Mouse (Mus musculus) induced T-regulatory cell, adult 2 months (primary cell): ENCODE data around the gene Sfpq.

Experiments
- DNase-seq: peaks from one replicate; pipeline ENCODE4 v3.0.0-alpha.2; 2012; ENCODE audit warnings: low read depth

The Sfpq gene

DNA sequence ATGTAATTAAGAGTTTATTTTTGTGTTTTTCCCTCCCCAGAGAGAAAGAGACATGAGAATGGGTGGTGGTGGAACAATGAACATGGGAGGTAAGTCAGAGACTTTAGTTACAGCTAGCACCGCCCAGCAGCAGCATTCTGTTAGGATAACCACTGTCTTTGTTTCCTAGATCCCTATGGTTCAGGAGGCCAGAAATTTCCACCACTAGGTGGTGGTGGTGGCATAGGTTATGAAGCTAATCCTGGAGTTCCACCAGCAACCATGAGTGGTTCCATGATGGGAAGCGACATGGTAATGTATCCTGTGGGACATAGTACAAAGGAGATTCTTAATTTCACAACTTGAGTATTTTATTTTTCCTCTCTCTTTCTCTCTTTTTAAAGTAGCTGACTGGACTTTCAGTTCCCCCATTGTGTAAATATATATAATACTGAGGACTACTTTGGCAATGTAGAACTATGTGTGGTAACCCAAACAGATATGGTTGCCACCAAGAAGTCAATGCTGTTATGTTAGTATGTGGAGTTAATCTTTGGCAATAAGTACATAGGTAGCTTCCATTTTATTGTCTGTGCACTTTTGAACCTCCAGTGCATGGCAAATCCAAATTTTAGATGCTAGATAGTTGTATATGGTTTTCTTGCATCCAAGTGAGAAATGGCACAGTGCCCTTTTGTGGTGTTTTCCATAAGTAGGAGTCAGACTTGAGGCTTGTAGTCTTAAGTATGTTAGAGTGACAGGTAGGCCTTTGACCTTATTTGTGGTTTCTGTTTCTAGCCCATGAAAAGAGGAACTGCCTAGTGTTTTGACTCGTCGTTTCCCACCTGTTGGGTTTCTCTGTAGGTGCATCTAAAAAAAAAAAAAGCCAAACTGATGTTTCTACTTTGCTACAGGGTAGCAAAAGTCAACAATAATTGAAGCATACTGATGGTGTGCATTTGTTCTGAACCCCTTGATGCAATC is 6.4 kb downstream of the Sfpq start:
- DNase-seq = peak; percentile 65

DNA sequence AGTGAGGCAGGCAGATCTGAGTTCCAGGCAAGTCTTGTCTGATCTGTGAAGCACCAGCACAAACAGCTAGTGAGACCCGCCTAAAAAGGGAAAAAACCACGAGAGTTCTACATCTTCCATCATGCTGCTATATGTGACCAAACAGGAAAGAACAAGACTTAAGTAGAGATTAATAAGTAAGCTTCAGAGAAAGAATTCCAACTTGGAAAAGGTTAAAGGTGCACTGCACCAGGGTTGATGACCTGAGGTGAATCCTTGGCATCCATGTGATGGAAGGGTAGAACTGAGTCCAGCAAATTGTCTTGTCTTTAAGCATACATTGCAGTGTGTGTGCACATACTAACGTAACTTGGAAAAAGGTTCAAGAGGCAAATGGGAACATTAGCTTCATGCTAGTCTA is 16.0 kb downstream of the Sfpq start:
- peak; percentile 35 for DNase-seq

DNA sequence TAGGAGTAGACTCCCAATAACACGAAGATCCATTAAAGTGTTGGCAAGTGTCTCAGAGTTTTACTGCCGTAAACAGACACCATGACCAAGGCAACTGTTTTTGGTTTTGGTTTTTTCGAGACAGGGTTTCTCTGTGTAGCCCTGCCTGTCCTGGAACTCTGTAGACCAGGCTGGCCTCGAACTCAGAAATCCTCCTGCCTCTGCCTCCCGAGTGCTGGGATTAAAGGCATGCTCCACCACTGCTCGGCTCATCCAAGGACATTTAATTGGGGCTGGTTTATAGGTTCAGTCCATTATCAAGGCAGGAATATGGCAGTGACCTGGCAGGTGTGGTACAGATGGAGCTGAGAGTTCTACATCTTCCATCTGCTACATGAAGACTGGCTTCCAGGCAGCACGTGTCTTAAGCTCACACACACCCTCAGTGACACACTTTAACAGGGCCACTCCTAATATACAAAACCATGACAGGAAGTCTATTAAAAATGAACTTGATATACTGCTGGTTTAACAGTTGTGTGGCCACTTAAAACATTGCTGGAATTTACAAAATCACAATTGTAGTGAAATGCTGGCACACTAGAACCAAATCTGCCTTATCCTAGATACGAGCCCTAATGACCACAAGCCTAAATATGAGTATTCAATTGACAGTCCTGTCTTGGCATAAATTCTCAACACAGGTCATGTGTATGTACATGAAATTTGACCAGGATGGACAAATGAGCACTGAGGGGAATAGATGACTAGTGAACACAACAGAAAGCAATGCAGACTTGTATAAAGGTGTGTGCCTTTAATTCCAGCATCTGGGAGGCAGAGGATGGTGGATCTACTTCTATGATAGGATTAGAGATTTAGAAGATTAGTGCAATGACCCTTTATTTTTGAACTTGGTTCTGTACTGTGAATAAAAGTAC is 17.0 kb downstream of the Sfpq start:
- peak; percentile 37 for DNase-seq

DNA sequence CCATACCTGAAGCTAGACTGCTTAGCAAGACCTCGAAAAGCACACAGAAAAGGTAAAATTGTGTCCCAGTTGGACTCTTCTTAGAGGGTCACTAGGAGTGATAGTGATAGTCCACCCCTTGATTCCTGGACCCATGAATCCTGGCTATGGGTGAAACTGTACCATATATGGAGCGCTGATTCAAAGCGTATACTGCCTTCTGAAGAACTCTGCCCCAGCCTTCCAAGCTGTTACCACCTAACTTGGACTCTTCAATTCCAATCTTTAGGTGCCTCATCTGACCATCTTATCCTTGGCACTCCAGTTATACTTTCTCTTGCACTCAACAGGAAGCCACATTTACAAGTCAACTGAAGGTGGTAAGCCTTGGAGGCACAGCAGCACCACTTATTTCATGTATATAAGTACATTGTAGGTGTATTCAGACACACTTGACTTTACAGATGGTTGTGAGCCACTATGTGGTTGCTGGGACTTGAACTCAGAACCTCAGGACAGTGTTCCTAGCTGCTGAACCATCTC is 17.8 kb downstream of the Sfpq start:
- peak; percentile 21 for DNase-seq

DNA sequence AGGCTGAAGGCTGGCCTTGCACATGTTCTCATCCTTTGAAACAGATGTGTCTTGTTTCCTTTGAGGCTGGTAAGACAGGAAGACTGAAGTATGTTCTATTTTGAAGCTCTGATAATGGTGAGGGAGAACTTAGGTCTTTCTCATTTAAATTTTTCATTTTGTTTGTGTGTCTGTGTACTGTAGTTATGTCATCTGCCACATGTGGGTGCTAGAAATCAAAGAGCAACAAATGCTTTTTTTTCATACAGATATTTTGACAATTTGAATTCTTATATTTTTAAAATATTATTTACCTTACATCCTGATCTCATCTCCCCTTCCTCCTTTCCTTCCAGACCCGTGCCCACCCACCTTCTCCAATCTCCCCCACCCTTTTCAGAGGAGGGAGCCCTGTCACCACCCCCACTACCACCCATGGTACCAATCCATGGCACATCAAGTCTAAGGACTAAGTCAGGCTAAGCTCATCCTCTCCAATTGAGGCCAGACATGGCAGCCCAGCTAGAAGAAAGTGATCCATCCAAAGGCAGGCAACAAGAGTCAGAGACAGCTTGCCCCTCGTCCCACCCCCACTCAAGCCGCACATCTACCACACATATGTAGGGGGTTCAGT is 18.9 kb downstream of the Sfpq start:
- peak; percentile 29 for DNase-seq

DNA sequence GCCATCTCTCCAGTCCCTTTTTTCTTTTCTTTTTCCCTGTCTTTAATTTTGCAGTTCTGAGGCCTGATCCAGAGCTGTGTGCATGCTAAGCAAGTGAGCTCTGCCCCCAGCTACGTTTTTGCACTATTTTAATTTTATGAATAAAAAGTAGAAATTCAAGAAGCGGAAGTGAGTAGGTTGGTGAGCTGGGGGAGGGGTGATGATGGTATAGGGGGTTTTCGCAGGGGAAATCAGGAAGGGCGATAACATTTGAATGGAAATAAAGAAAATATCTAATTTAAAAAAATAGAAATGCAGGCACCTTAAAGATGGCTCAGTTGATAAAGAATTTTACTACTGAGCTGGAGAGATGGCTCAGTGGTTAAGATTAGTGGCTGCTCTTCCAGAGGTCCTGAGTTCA is 22.4 kb downstream of the Sfpq start:
- peak; percentile 48 for DNase-seq

DNA sequence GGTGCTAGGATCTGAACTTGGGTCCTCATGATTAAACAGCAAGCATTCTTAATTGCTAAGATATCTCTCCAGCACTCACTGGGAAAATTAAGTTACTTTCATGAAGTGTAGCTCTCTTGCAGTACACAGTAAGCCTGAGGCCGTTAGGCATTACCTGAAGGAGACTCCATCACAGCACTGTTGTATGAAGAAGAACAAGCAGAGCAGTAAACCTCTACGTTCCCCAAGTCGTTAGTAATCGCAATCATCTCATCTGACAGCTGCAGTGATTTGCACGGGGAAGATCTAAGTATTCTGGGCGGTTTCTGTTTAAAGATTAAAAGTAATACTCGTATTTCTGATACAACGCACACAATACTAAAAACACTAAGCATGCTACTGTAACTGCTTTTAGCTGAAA is 30.0 kb downstream of the Sfpq start:
- no peak for DNase-seq

DNA sequence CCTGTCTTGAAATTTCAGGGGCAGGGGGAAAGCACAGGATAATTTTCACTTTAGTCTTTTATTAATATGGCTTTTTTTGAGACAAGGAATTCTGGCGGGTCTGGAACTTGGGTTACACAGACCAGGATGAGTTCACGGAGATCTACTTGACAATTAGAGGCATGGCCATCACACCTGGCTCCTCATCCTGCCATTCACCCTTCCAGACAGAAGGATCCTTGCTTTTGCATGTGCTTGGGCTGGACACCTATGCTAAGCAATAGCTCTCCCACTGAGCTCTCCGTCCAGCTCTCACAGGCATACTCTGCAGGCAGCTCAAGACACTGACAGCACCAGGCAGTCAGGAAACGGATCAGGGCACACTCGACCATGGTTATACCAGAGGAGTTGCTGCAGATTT is 31.9 kb downstream of the Sfpq start:
- DNase-seq = no peak

DNA sequence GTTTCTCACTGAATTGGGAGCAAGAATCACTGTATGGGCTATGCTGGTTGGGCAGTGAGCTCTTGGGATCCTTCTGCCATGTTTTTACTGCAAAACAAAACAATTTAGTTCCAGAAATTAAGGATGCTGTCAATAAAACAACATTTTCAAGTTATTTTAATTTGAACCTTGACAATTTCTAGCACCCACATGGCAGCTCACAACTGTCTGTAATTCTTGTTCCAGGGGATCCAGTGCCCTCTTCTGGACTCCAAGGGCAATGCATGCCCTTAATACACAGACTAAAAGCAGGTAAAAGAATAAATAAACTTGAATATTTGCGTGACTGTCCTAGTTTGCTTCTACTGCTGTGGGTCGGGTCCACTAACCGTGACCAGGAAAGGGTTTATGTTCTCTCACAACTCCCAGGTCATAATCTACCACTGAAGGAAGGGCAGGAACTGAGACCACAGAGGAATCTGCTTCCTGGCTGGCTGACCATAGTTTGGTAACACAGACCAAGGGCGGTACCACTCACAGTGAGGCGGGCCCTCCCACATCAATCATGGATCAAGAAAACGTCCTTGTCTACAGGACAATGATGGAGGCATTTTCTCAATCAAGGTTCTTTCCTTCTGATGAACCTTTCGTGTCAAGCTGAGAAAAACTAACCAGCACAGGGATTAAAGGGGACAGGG is 33.5 kb downstream of the Sfpq start:
- peak; percentile 36 for DNase-seq

DNA sequence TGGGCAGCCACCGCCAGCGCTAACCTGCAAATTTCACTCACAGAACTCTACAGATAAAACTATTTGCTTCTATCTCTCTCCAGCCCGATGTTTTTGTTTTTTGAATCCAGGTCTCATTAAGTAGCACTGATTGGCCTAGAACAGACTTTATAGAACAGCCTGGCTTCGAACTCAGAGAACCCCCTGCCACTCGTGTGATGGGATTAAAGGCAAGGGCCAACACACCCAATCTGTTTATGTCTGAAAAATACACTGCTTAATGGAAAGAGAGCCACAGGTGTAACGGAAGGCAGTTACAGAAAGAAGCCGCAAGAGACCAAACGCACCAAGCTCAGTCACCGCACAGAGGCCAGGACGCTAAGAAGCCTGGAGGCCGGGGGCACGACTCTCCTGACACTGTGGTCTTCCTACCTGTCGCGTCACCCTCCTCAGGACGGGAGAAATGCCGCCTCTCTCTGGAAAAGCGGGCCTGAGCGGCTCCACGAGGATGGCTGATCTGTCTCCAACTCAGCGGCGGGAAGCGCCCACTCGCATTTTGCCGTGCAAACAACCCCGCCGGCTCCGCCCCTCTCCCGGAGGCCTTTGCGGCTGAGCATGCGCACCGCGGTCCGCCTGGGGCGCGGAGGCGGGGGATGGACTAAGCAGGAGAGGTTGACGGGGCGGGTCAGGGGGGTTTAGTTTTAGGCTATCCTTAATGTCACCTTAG is 39.6 kb downstream of the Sfpq start, which contains the start of gene Zmym1:
TSS of gene Zmym1 (minus strand) at position 568 of the 706 bp plus-strand sequence.
- peak; percentile 94 for DNase-seq

DNA sequence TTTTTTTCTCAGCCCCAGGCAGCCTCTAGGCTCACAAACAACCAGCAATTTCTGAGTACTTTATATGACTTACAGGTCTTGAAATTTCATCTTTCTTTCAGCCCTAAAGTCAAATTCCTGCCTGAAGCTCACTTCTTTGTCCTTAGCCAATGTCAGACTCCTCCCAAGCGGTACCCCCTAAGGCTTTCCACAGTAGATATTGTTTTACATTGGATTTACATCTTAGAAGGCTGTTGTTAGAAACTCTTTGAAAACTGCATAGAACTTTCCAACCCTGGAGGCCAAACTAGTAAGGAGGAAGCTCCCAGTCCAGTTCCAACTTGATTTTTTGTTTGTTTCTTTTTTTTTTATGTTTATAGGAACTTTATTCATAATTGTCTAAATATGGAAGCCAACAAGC is 42.9 kb downstream of the Sfpq start:
- no peak for DNase-seq

DNA sequence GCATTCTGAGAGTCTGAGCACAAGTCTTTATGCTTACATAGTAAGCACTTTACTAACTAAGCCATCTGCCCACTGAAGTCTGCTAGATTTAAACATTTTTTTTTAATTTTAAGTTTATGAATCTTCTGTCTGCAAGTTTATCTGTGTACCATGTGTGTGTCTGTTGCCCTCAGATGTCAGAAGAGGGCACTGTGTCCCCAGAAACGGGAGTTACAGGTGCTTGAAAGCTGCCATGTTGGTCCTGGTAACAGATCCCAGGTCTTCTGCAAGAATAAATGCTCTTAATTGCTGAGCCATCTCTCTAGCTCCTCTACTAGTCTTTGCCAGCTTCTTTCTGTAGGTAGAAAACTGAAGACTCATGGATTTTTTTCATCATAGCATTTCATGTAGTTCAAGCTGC is 53.8 kb downstream of the Sfpq start:
- DNase-seq = peak; percentile 40

DNA sequence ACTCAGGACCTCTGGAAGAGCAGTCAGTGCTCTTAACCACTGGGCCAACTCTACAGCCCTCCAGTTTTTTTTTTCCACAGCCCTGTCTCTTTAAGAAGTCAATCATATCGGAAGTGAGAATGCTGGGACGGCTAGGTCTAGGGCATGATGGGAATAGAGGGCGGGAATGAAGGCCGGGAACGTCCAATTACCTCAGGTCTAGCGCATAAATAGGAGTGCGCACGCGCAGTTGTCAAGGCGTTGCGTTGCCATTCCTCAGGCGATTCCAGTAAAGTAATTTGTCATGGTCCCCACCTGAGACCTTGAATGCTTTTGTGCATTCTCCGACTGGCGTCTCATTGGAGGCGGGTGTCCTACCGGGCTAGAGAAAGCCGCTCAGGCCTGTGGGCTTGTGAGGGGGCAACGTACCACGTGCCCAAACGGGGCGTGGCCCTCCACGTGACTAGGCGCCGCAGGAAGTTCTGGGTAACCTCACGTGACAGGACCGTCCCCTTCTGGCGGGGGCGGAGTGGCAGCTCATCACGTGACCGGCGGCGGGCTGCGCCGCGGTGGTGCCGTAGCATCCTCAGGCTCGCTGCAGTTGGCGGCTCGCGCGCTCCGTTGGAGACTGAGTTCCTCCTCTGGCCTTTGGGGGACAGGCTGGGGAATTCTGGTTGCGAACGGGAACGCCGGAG is 55.9 kb downstream of the Sfpq start, which contains the start of gene Zmym6:
TSS of gene Zmym6 (plus strand) at position 509 of the 674 bp plus-strand sequence.
- peak; percentile 96 for DNase-seq

DNA sequence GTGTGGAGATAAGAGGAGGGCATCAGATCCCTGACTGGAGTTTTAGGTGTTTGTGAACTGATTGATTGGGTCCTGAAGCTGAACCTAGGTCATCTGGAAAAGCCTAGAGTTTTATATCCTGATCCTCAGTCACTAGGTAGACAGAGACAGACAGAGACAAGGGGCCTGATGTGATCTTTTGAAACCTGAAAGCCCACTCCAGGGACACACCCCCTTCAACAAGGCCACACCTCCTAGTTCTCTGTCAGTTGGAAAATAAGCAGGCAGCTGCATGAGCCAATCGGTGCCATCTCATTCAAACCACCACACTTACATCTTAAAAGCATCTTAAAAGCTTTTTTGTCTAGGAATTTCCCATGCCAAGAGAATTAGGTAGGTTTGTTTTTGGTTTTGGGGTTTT is 59.7 kb downstream of the Sfpq start:
- DNase-seq = no peak

DNA sequence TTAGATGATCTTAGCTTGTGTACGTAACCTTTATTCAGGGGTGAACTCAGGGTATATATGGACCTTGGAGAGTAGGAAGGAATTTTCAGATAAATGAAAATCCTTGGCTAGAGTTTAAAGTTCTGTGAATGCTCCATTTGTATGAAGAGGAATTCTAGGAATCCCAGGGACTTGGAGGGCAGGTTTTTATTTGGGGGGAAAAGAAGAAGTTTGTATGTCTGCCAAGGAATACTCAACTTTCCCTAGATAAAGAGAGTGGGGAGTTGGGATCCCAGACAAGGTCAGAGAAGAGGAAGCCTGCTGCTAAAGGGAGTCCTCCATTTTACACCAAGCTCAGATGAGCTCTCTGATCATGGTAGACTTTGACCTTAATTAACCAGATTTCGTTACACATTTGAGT is 62.0 kb downstream of the Sfpq start:
- DNase-seq = no peak

DNA sequence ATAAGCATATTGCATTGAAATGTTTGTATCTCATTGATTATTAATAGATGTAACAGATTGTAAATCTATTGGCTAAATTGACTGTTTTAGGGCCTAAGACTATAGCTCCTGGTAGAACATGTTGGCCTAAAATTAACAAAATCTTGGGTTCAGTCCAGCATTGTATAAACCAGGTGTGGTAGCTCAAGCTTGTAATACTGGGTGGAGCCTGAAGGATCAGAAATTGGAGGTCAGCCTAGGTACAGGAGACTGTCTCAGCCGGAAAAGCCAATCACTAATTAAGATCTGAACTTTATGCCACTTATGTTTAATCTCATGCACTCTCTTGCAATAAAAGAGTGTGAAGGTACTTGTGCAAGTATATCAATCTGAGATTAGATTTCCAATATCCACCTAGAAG is 64.6 kb downstream of the Sfpq start:
- no peak for DNase-seq
